8 mouse cellular contexts compared by ENCODE assay signal in the genomic region with DNA sequence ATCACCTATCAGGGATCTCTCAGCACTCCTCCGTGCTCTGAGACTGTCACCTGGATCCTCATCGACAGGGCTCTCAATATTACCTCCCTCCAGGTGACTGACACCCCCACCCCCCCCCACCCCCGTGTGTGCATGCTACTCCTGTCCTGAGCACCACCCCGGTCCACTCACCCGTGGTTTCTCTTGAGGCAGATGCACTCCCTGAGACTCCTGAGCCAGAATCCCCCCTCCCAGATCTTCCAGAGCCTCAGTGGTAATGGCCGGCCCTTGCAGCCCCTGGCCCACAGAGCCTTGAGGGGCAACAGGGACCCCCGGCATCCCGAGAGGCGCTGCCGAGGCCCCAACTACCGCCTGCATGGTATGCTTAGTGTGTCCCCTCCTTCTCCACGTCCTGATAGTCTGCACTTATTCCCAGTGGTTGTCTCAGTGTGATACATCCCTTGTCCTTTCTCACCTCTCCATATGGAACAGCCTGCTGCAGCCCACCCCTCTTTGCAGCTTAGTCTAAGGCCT. TPM values are rescaled to one million over a fixed set of nuclear protein-coding genes. Genes with fewer than 3 reads are reported as not detected.
DNase-seq lines count a peak whose midpoint lies in the region; ATAC-seq and TF ChIP-seq lines count a peak whose summit lies in the region.

No protein-coding gene starts in this region.

- H3K79me2 ChIP-seq in CH12.LX (replicated peaks; ENCODE audit: control insufficient read depth, extremely low read depth, insufficient read depth, poor library complexity, severe bottlenecking) = no peaks in the 10 kb centered on the region

- dilution Hi-C loops in CH12.LX (cut with MboI; ENCODE audit: extremely low pct_ligation_motif_present, extremely low pct_unique_long_range_greater_than_20kb, low sequenced_read_pairs) = no loop called here

- H3K36me3 ChIP-seq in CH12.LX (replicated peaks in 1 of 2; ENCODE audit: control insufficient read depth in 1 of 2, insufficient read depth in 1 of 2, low read length in 1 of 2) = no peaks in the 10 kb centered on the region
- H3K36me3 ChIP-seq in forebrain, embryonic 14.5 days (ENCODE audit: control insufficient read depth, insufficient read depth, low read length) = no peaks in the 10 kb centered on the region
- no peaks in the 10 kb centered on the region for H3K36me3 ChIP-seq in liver, embryonic 14.5 days (replicated peaks; ENCODE audit: control insufficient read depth, insufficient read depth, low read depth)

- H3K4me3 ChIP-seq in CH12.LX (replicated peaks in 1 of 3; ENCODE audit: low read depth in 2 of 3, low read length in 2 of 3, poor library complexity in 1 of 3) = peak overlapping the region; percentile 44 to 55 (median 46)
- peak overlapping the region; percentile 52 for H3K4me3 ChIP-seq in forebrain, embryonic 14.5 days (ENCODE audit: low read depth, low read length)
- H3K4me3 ChIP-seq in liver, embryonic 14.5 days (ENCODE audit: insufficient read depth in 1 of 2, low read depth in 2 of 2, low read length in 2 of 2) = no peak overlapping the region; a peak in 1 of 4 replicates

- no peak for TF ChIP-seq EP300 in CH12.LX (IDR thresholded peaks at IDR 0.05; ENCODE audit: low read length)
- no peak for TF ChIP-seq EP300 in liver, embryonic 14.5 days (IDR thresholded peaks at IDR 0.05; ENCODE audit: low read depth)

- intact Hi-C loops in gastrocnemius, postnatal 14 days (cut with DNase I; ENCODE audit: low total_unique reads) = no loop called here

- TF ChIP-seq RAD21 in CH12.LX (IDR thresholded peaks at IDR 0.05; ENCODE audit: low read depth, low read length) = no peak

- H3K9me3 ChIP-seq in CH12.LX (replicated peaks; ENCODE audit: low read length) = no peaks in the 10 kb centered on the region
- H3K9me3 ChIP-seq in forebrain, embryonic 14.5 days (replicated peaks; ENCODE audit: control insufficient read depth, low read length) = no peaks in the 10 kb centered on the region
- no peaks in the 10 kb centered on the region for H3K9me3 ChIP-seq in liver, embryonic 14.5 days (ENCODE audit: control insufficient read depth, low read length)

- TF ChIP-seq POLR2A in CH12.LX (IDR thresholded peaks at IDR 0.05; ENCODE audit: low read depth, low read length) = no peak

- TF ChIP-seq CTCF in CH12.LX (conservative IDR thresholded peaks at IDR 0.05 in 1 of 2, IDR thresholded peaks at IDR 0.05 in 1 of 2; ENCODE audit: low read depth in 2 of 2, low read length in 2 of 2) = no peak
- no peak for TF ChIP-seq CTCF in liver, embryonic 14.5 days (IDR thresholded peaks at IDR 0.05; ENCODE audit: low read depth)

- peaks cover 3 to 60% of the 10 kb centered on the region in 2 experiments; a peak in 3 of 4 replicates for H3K4me1 ChIP-seq in CH12.LX (ENCODE audit: control insufficient read depth in 1 of 2, insufficient read depth in 2 of 2)
- peaks cover 40% of the 10 kb centered on the region for H3K4me1 ChIP-seq in forebrain, embryonic 14.5 days (ENCODE audit: control insufficient read depth, insufficient read depth, low read length)
- peaks cover 29 to 32% of the 10 kb centered on the region in 2 experiments for H3K4me1 ChIP-seq in liver, embryonic 14.5 days (replicated peaks; ENCODE audit: control insufficient read depth in 2 of 2, insufficient read depth in 2 of 2, low read length in 1 of 2)

- no peak for ATAC-seq in forebrain, embryonic 14.5 days
- no peak for ATAC-seq in liver, embryonic 14.5 days (ENCODE audit: insufficient read depth)

- H3K9ac ChIP-seq in CH12.LX (ENCODE audit: insufficient read depth, low read depth) = peak overlapping the region; percentile 58; the same call in 1 of the 2 replicates
- H3K9ac ChIP-seq in forebrain, embryonic 14.5 days (ENCODE audit: low read length) = peak overlapping the region; percentile 38; the same call in 1 of the 2 replicates
- no peak overlapping the region; the same call in 1 of the 2 replicates for H3K9ac ChIP-seq in liver, embryonic 14.5 days (replicated peaks)

- DNase-seq in gastrocnemius, postnatal 25 days = peak; percentile 39
- DNase-seq in gastrocnemius, postnatal 14 days = no peak
- no peak for DNase-seq in CH12.LX (ENCODE audit: extremely low read depth)
- DNase-seq in forebrain, embryonic 14.5 days (ENCODE audit: low spot score) = no peak
- no peak for DNase-seq in liver, embryonic 14.5 days (ENCODE audit: low read depth in 3 of 3, low spot score in 3 of 3)
- no peak for DNase-seq in ovary, postnatal 36 days (ENCODE audit: low spot score)
- no peak for DNase-seq in Muller cell, postnatal 12 days (ENCODE audit: inconsistent ontology term)
- no peak for DNase-seq in adipocyte (ENCODE audit: low spot score)

- peak overlapping the region; percentile 91 for H3K4me2 ChIP-seq in CH12.LX (ENCODE audit: insufficient read depth, low read depth, poor library complexity, severe bottlenecking)
- peak overlapping the region; percentile 98 for H3K4me2 ChIP-seq in forebrain, embryonic 14.5 days (ENCODE audit: low read length)
- H3K4me2 ChIP-seq in liver, embryonic 14.5 days (ENCODE audit: low read depth) = peak overlapping the region; percentile 78

- in situ Hi-C loops in CH12.LX (cut with MboI; ENCODE audit: low pct_ligation_motif_present, low pct_unique_long_range_greater_than_20kb, low sequenced_read_pairs) = no loop called here

- peak overlapping the region; percentile 66 for H3K27ac ChIP-seq in CH12.LX (ENCODE audit: insufficient read depth, low read depth)
- H3K27ac ChIP-seq in forebrain, embryonic 14.5 days (ENCODE audit: low read depth, low read length) = peak overlapping the region; percentile 82
- H3K27ac ChIP-seq in liver, embryonic 14.5 days = no peak overlapping the region

- WGBS in forebrain, embryonic 14.5 days = 35% methylated on average over 12 of the region's 12 CpGs
- WGBS in liver, embryonic 14.5 days (ENCODE audit: insufficient replicate concordance) = 56% methylated on average over 12 of the region's 12 CpGs

- no peaks in the 10 kb centered on the region for H3K27me3 ChIP-seq in CH12.LX (replicated peaks)
- H3K27me3 ChIP-seq in forebrain, embryonic 14.5 days (replicated peaks; ENCODE audit: control insufficient read depth, insufficient read depth, low read length) = peaks cover 12% of the 10 kb centered on the region
- peaks cover 27% of the 10 kb centered on the region for H3K27me3 ChIP-seq in liver, embryonic 14.5 days (ENCODE audit: control insufficient read depth, insufficient read depth, low read length)

TF ChIP-seq in CH12.LX, 34 proteins besides CTCF, POLR2A, EP300 and RAD21 (continues in another document):
- TF ChIP-seq NELFE (IDR thresholded peaks at IDR 0.05; ENCODE audit: low read depth, low read length) (no peak), JUN (IDR thresholded peaks at IDR 0.05; ENCODE audit: insufficient read depth, low read depth, low read length) (no peak), NRF1 (IDR thresholded peaks at IDR 0.05; ENCODE audit: low read depth, low read length) (no peak), USF2 (conservative IDR thresholded peaks at IDR 0.05; ENCODE audit: low read depth, low read length) (no peak)

RNA-seq across cellular contexts. Expression of a gene that starts 1.3 kb away (rescaled TPM):
- total RNA-seq in gastrocnemius, postnatal 25 days (2021) = 100 to 1,000 TPM in 1 of 2 experiments, 10 to 100 TPM in 1; 14.3 to 121 TPM
- 10 to 100 TPM; 20.6 to 32.8 TPM for total RNA-seq in gastrocnemius, postnatal 14 days (2021)
- total RNA-seq in CH12.LX (2012; rRNA removed) (7.9 and 8.5 TPM in 2 replicates), CH12.LX (2014; rRNA removed) (11.0 and 12.4 TPM in 2 replicates)
- polyA plus RNA-seq in CH12.LX (2012; ENCODE audit: insufficient read length, low read depth) = 7.2 and 10.4 TPM in 2 replicates
- 3.6 and 3.7 TPM in 2 replicates for polyA plus RNA-seq in forebrain, embryonic 14.5 days (2014; fragmentation: Nextera tagmentation; extraction: Ambion mirVana)
- polyA plus RNA-seq in liver, embryonic 14.5 days (2012; rRNA removed) = 0.69 and 0.80 TPM in 2 replicates
- 0.51 and 0.54 TPM in 2 replicates for polyA plus RNA-seq in liver, embryonic 14.5 days (2014; fragmentation: Nextera tagmentation; extraction: Ambion mirVana)

RNA-seq across cellular contexts. Expression of a gene that starts 3.9 kb away (rescaled TPM):
- 10 to 100 TPM in 1 of 2 experiments, 1 to 10 TPM in 1; 4.9 to 11.2 TPM for total RNA-seq in gastrocnemius, postnatal 25 days (2021)
- 1 to 10 TPM; 4.5 to 4.6 TPM for total RNA-seq in gastrocnemius, postnatal 14 days (2021)
- total RNA-seq in CH12.LX (2012; rRNA removed) (0.25 TPM in 1 of 2 replicates, not detected in the other), CH12.LX (2014; rRNA removed) (not detected in 2 replicates)
- 0.61 TPM in 1 of 2 replicates, not detected in the other for polyA plus RNA-seq in CH12.LX (2012; ENCODE audit: insufficient read length, low read depth)
- polyA plus RNA-seq in forebrain, embryonic 14.5 days (2014; fragmentation: Nextera tagmentation; extraction: Ambion mirVana) = 22.5 and 22.8 TPM in 2 replicates
- 0.23 and 0.58 TPM in 2 replicates for polyA plus RNA-seq in liver, embryonic 14.5 days (2012; rRNA removed)
- 0.42 and 0.44 TPM in 2 replicates for polyA plus RNA-seq in liver, embryonic 14.5 days (2014; fragmentation: Nextera tagmentation; extraction: Ambion mirVana)

RNA-seq across cellular contexts. Expression of a gene that starts 9.4 kb away (rescaled TPM):
- under 1 TPM in 1 of 2 experiments, not detected in 1; 0.16 TPM for total RNA-seq in gastrocnemius, postnatal 25 days (2021)
- under 1 TPM; 0.18 to 0.31 TPM for total RNA-seq in gastrocnemius, postnatal 14 days (2021)
- total RNA-seq in CH12.LX (2012; rRNA removed) (0.04 and 0.08 TPM in 2 replicates), CH12.LX (2014; rRNA removed) (0.18 and 0.26 TPM in 2 replicates)
- polyA plus RNA-seq in CH12.LX (2012; ENCODE audit: insufficient read length, low read depth) = 0.33 and 0.46 TPM in 2 replicates
- 0.06 and 0.38 TPM in 2 replicates for polyA plus RNA-seq in forebrain, embryonic 14.5 days (2014; fragmentation: Nextera tagmentation; extraction: Ambion mirVana)
- polyA plus RNA-seq in liver, embryonic 14.5 days (2012; rRNA removed) = 0.02 and 0.03 TPM in 2 replicates
- polyA plus RNA-seq in liver, embryonic 14.5 days (2014; fragmentation: Nextera tagmentation; extraction: Ambion mirVana) = not detected in 2 replicates

RNA-seq across cellular contexts. Expression of a gene that starts 11.7 kb away (rescaled TPM):
- total RNA-seq in gastrocnemius, postnatal 25 days (2021) = 100 to 1,000 TPM; 433 to 449 TPM
- total RNA-seq in gastrocnemius, postnatal 14 days (2021) = 100 to 1,000 TPM; 607 to 662 TPM
- total RNA-seq in CH12.LX (2012; rRNA removed) (3,614 and 3,766 TPM in 2 replicates), CH12.LX (2014; rRNA removed) (3,153 and 3,204 TPM in 2 replicates)
- polyA plus RNA-seq in CH12.LX (2012; ENCODE audit: insufficient read length, low read depth) = 2,393 and 2,438 TPM in 2 replicates
- polyA plus RNA-seq in forebrain, embryonic 14.5 days (2014; fragmentation: Nextera tagmentation; extraction: Ambion mirVana) = 727 and 966 TPM in 2 replicates
- polyA plus RNA-seq in liver, embryonic 14.5 days (2012; rRNA removed) = 499 and 605 TPM in 2 replicates
- 832 and 846 TPM in 2 replicates for polyA plus RNA-seq in liver, embryonic 14.5 days (2014; fragmentation: Nextera tagmentation; extraction: Ambion mirVana)

RNA-seq across cellular contexts. Expression of a gene that starts 14.2 kb away (rescaled TPM):
- 10 to 100 TPM in 1 of 2 experiments, 1 to 10 TPM in 1; 8.5 to 12.7 TPM for total RNA-seq in gastrocnemius, postnatal 25 days (2021)
- 10 to 100 TPM; 12.0 to 13.2 TPM for total RNA-seq in gastrocnemius, postnatal 14 days (2021)
- total RNA-seq in CH12.LX (2012; rRNA removed) (16.6 and 19.2 TPM in 2 replicates), CH12.LX (2014; rRNA removed) (7.3 and 9.4 TPM in 2 replicates)
- polyA plus RNA-seq in CH12.LX (2012; ENCODE audit: insufficient read length, low read depth) = 21.8 and 22.4 TPM in 2 replicates
- 16.3 and 19.7 TPM in 2 replicates for polyA plus RNA-seq in forebrain, embryonic 14.5 days (2014; fragmentation: Nextera tagmentation; extraction: Ambion mirVana)
- polyA plus RNA-seq in liver, embryonic 14.5 days (2012; rRNA removed) = 7.6 and 9.1 TPM in 2 replicates
- 5.8 and 9.0 TPM in 2 replicates for polyA plus RNA-seq in liver, embryonic 14.5 days (2014; fragmentation: Nextera tagmentation; extraction: Ambion mirVana)

Comparison
In these comparisons a context has a peak if more than half of its experiments do, and no peak if none do; other contexts are left out.
1. H3K4me3 ChIP-seq: peak in CH12.LX (3 of 3) and forebrain, embryonic 14.5 days (single experiment); none in liver, embryonic 14.5 days (0 of 2).
2. RNA of a gene that starts 3.9 kb away (total RNA-seq): 4.9 to 11.2 TPM in gastrocnemius, postnatal 25 days and 4.5 to 4.6 TPM in gastrocnemius, postnatal 14 days; 0.25 TPM in CH12.LX; every median in the first group is over 4 times any median in the second.
3. Peak in every context shown above with its lines, with median percentiles within 50 percentile points of each other: H3K4me2 ChIP-seq.